Mouse (Mus musculus): ENCODE results near the gene Gpat3.

DNA sequence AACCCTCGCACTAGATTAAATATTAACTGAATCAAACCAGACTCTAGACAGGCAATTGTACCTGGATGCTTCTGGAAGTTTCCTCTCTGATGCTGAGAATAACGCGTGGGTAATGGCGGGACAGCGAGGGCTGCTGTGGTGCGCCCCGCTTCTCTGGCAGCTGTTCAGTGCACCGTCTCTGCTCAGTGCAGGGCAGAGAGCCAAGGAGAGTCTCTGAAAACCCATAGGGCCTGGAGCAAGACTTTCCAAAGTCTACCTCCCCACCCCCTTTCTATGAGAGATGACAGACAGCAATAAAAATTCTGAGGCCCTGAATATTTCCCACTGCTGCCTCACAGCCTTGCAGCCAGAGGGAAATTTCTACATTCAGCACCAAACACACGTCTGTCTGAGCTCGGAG is 63.4 kb downstream of the Gpat3 start:
- TF ChIP-seq CTCF (IDR thresholded peaks at IDR 0.05; ENCODE audit: borderline replicate concordance, insufficient read depth, low read length) (no peak), POLR2A (IDR thresholded peaks at IDR 0.05; ENCODE audit: low read depth, low read length) (no peak)

All from embryonic fibroblast, embryonic 13.5 days (primary cell).